Mouse (Mus musculus) adrenal gland, adult 10 weeks (tissue): Measurements from ENCODE around the gene Lap3. TPM values are rescaled to one million over a fixed set of nuclear protein-coding genes. Genes with fewer than 3 reads are reported as not detected.

Source experiments
- polyA plus RNA-seq: library from polyadenylated mRNA; stranded (reverse); fragments of 350-450 nt; fragmentation: Illumina TruSeq; extraction: RNeasy Lipid Tissue Mini Kit (QIAGEN cat#74804); gene quantifications from one replicate; pipeline ENCODE4 v1.2.3, GENCODE M21; 2014; ENCODE audit warnings: low read depth, low replicate concordance

Lap3 gene
- polyA plus RNA-seq = 49.9 TPM

GRCm38 (mm10) chr5:45493191-45494092 lies at the start of gene Lap3:
Gene Lap3, plus strand, starts transcription at chr5:45493374.

GRCm38 (mm10) chr5:45449831-45450716 lies 43.1 kb upstream of the Lap3 start, which contains the start of gene Qdpr:
Gene Qdpr, minus strand, starts transcription at chr5:45450236.

GRCm38 (mm10) chr5:45453451-45453850 lies 39.7 kb upstream of the Lap3 start, which contains the start of gene Clrn2:
Gene Clrn2, plus strand, starts transcription at chr5:45453751.

GRCm38 (mm10) chr5:45519960-45520808 lies 27.0 kb downstream of the Lap3 start, which contains the start of gene Med28:
Gene Med28, plus strand, starts transcription at chr5:45520229.

Other genes with a start within 250 kb of the Lap3 start
- gene Qdpr, start 43.1 kb upstream of the Lap3 start, polyA plus RNA-seq = 99.1 TPM
- not detected for gene Clrn2, start 39.6 kb upstream of the Lap3 start, polyA plus RNA-seq
- 76.3 TPM for gene Med28, start 26.9 kb downstream of the Lap3 start, polyA plus RNA-seq
- gene Fam184b, start 146.2 kb downstream of the Lap3 start, polyA plus RNA-seq = not detected
- gene Ncapg, start 176.5 kb downstream of the Lap3 start, polyA plus RNA-seq = 7.2 TPM